Mouse (Mus musculus) hindbrain, embryonic 13.5 days (tissue): Measurements from ENCODE around the gene Lgals3. TPM values are rescaled to one million over a fixed set of nuclear protein-coding genes. Genes with fewer than 3 reads are reported as not detected.

ENCODE experiments used
- ATAC-seq: fragments of 200-750 bp; cut with Nextera tagmentation; 2 replicates; pipeline ENCODE4 v1.8.0; 2017; ENCODE audit warnings: moderate TSS enrichment; ENCODE audit not compliant: low FRiP score
- H3K27ac ChIP-seq: fragments of 300-500 bp; sonication (generic); 2 replicates; pipeline ENCODE4 v1.5.1; 2015; ENCODE audit warnings: inconsistent platforms, mild to moderate bottlenecking, moderate library complexity
- H3K27me3 ChIP-seq: fragments of 300-500 bp; sonication (generic); 2 replicates; pipeline ENCODE4 v1.6.1; 2015; ENCODE audit warnings: mild to moderate bottlenecking, inconsistent platforms
- H3K36me3 ChIP-seq: fragments of 300-500 bp; sonication (generic); 2 replicates; pipeline ENCODE4 v1.6.1; 2015; ENCODE audit warnings: mild to moderate bottlenecking, inconsistent platforms
- H3K4me1 ChIP-seq: fragments of 300-500 bp; sonication (generic); replicated peaks from 2 replicates; pipeline ENCODE4 v1.6.1; 2015; ENCODE audit warnings: inconsistent platforms
- H3K4me2 ChIP-seq: fragments of 300-500 bp; sonication (generic); 2 replicates; pipeline ENCODE4 v1.6.1; 2015; ENCODE audit warnings: inconsistent platforms, mild to moderate bottlenecking, moderate library complexity
- H3K4me3 ChIP-seq: fragments of 300-500 bp; sonication (generic); 2 replicates; pipeline ENCODE4 v1.5.1; 2015; ENCODE audit warnings: mild to moderate bottlenecking, inconsistent platforms
- H3K9ac ChIP-seq: fragments of 300-500 bp; sonication (generic); 2 replicates; pipeline ENCODE4 v1.6.1; 2015; ENCODE audit warnings: mild to moderate bottlenecking, inconsistent platforms
- H3K9me3 ChIP-seq: fragments of 300-500 bp; sonication (generic); 2 replicates; pipeline ENCODE4 v1.6.1; 2016; ENCODE audit warnings: inconsistent platforms
- WGBS: fragments of 180-500 bp; shearing (Covaris S2); methylation state at CpG from one replicate; pipeline ENCODE4 v1.1.7; 2015; 5-methylcytosine and 5-hydroxymethylcytosine counted together
- polyA plus RNA-seq: library from polyadenylated mRNA; unstranded; fragments of >200 nt; fragmentation: Nextera tagmentation; extraction: Ambion mirVana; gene quantifications from 2 replicates; pipeline ENCODE4 v1.2.1, GENCODE M21; 2015

The Lgals3 gene
- polyA plus RNA-seq, 1 experiment from 2014 or later = 1.9 TPM

DNA sequence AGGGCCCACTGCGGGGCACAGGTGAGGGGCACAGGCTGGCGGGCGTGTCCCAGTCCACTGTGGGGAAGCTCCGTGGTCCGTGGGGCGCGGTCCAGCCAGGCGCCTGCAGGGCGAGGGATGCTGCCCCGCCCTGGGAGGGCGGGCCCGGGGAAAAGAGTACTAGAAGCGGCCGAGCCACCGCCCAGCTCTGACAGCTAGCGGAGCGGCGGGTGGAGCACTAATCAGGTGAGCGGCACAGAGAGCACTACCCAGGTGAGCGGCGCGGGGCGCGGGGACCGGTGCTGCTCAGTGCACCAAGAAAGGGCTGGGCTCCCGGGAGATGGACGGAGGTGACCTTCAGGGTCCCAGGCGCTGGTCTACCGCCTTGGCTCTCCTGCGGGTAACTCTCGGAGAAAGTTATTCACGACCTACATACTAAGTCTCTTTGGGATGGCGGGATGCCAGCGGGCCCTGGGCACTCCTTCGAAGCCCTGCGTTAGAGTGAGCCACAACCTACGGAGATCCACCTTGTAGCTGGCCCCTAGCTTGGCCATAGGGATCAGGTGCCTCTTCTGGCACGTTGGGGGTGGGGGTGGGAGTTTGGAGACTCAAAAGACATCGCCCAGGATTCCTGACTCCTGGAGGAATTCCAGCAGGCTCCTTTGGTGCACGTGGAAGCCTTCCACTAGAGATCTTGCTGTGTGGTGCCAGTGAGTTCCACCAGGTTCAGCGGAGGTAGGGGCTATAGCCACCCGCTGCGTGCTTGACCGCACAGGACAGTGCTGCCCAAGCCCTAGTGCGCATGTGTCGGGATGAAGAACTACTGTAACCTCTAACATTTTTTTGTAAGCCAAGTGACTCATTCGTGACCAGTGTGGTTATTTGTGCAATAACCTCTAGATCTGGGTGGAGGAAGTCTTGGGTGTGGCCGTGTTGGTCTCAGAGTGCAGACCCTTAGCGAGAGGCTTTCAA is 6.5 kb downstream of the Lgals3 start:
- ATAC-seq = peak; percentile 61; the same call in 1 of the 2 replicates
- no peaks in the 10 kb centered on the region for H3K36me3 ChIP-seq
- 0 out of 2 replicates have a peak overlapping the region, but pooled peaks have one; percentile 19 for H3K9ac ChIP-seq
- peak overlapping the region; percentile 51 for H3K4me2 ChIP-seq
- WGBS = 15% methylated on average over 49 of the region's 49 CpGs
- H3K27ac ChIP-seq = no peak overlapping the region
- H3K9me3 ChIP-seq = no peaks in the 10 kb centered on the region
- peak overlapping the region; percentile 31 for H3K4me3 ChIP-seq
- peaks cover 44% of the 10 kb centered on the region for H3K27me3 ChIP-seq
- peaks cover 11% of the 10 kb centered on the region for H3K4me1 ChIP-seq

DNA sequence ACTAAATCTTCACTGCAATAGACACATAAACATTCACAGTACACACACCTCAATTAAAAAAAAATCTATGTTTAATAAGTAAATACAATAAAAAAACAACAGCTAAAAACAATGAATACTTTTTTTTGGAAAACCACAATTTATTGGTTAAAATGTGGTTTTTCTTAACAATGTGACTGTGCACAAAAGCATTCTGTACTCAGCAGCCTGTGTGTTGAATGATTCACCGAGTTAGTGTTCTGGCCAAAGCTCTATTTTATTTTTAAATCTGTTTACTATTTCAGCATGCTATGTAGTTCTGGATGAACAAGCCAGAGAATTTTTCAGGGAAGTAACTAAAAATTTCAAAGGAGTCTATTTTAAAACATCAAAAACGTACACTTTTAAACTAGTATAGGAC is 9.0 kb downstream of the Lgals3 start:
- ATAC-seq = no peak
- Histone ChIP-seq H3K4me2 (no peak overlapping the region), H3K27me3 (peaks cover 35% of the 10 kb centered on the region), H3K4me1 (peaks cover 11% of the 10 kb centered on the region), H3K36me3 (no peaks in the 10 kb centered on the region), H3K9me3 (no peaks in the 10 kb centered on the region), H3K4me3 (no peak overlapping the region), H3K9ac (no peak overlapping the region), H3K27ac (no peak overlapping the region)
- WGBS = 85% methylated on average over 2 of the region's 2 CpGs

DNA sequence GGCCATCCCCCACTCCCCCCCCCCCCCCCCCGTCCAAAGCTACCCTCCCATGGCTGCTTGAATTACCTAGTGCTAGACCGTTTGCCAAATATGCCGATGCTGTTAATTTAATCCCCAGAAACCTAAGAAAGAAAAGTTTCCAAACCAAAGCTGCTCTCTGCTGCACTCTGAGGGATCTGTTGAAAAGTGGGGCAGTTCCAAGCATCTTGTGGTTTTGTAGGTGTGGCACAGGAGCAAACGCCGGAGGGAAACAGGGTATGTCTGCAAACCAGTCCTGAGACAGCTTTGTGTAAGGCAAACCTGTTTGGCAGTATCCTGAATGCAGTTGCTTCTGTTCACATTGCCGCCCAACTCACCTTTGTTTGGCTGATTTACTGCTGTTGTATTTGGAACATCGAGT is 10.8 kb downstream of the Lgals3 start:
- Histone ChIP-seq H3K27me3 (peaks cover 20% of the 10 kb centered on the region), H3K9ac (no peak overlapping the region), H3K4me1 (peaks cover 11% of the 10 kb centered on the region), H3K4me2 (no peak overlapping the region), H3K9me3 (no peaks in the 10 kb centered on the region), H3K36me3 (no peaks in the 10 kb centered on the region), H3K4me3 (no peak overlapping the region), H3K27ac (no peak overlapping the region)
- no peak for ATAC-seq
- WGBS = 80% methylated on average over 7 of the region's 7 CpGs

DNA sequence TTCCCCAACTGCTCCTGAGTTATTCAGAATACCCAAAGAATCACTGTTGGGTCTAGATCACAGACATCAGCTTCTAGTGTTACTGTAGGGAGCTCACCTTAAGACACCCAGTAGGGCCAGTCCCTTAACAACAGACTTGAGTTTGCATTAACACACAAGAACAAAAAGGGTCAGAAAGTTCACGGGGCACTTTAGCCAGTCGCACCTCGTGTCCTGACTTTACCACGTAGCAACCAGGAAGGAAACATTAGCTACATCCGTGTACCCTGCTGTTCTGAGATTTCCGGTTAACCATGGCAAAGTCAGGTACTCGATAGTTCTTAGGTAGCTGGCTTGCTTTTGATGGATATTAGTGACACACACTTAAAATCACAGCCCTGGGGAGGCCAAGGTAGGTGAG is 16.4 kb downstream of the Lgals3 start:
- no peak overlapping the region for H3K9ac ChIP-seq
- no peak overlapping the region for H3K4me3 ChIP-seq
- H3K4me1 ChIP-seq = no peaks in the 10 kb centered on the region
- no peak overlapping the region for H3K27ac ChIP-seq
- no peak overlapping the region for H3K4me2 ChIP-seq
- no peak for ATAC-seq
- no peaks in the 10 kb centered on the region for H3K9me3 ChIP-seq
- no peaks in the 10 kb centered on the region; the same call in 1 of the 2 replicates for H3K36me3 ChIP-seq
- 83% methylated on average over 7 of the region's 7 CpGs for WGBS
- H3K27me3 ChIP-seq = no peaks in the 10 kb centered on the region

DNA sequence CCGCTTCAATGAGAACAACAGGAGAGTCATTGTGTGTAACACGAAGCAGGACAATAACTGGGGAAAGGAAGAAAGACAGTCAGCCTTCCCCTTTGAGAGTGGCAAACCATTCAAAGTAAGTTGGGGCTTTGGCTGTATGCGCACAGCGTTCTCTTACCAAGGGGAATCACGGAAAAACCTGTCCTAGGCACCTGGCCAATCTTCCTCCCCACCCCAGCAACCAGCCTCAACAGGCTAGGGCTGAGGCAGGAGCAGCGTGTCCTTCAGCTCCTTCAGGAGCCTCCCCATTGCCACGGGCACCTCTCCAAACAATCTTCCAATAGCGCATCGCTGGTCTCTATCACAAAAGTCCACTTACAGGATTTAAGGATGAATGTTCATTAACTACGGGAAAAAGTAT is 17.1 kb downstream of the Lgals3 start:
- 82% methylated on average over 10 of the region's 10 CpGs for WGBS
- ATAC-seq = no peak

DNA sequence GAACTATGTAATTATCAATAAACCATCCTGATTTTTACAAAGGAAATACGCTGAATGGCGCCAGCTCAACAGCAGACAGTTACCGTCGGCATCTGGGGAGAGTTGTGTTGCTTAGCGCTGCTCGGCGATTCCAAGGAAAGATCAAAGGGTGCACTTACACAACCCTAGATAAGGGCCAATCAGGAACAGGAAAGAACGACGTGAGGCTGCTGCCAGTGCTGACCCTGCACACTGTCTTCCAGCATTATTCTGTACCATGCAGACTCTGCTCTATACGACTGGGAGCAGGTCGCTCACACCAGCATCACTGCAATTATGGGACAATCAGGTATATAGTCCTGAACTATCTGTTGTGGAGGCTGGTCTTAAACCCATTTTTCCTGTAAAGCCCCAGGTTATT is 18.6 kb downstream of the Lgals3 start:
- WGBS = 86% methylated on average over 11 of the region's 11 CpGs
- Histone ChIP-seq H3K4me3 (no peak overlapping the region), H3K4me2 (no peak overlapping the region), H3K9ac (no peak overlapping the region), H3K4me1 (no peaks in the 10 kb centered on the region), H3K9me3 (no peaks in the 10 kb centered on the region), H3K27me3 (no peaks in the 10 kb centered on the region), H3K36me3 (no peaks in the 10 kb centered on the region; the same call in 1 of the 2 replicates), H3K27ac (no peak overlapping the region)
- ATAC-seq = no peak

More for the DNA sequence above, 17.1 kb downstream of the Lgals3 start:
- H3K4me1 ChIP-seq = no peaks in the 10 kb centered on the region
- no peaks in the 10 kb centered on the region for H3K27me3 ChIP-seq
- no peak overlapping the region for H3K4me3 ChIP-seq
- H3K36me3 ChIP-seq = no peaks in the 10 kb centered on the region; the same call in 1 of the 2 replicates
- H3K27ac ChIP-seq = no peak overlapping the region
- no peak overlapping the region for H3K9ac ChIP-seq
- no peak overlapping the region for H3K4me2 ChIP-seq
- H3K9me3 ChIP-seq = no peaks in the 10 kb centered on the region

DNA sequence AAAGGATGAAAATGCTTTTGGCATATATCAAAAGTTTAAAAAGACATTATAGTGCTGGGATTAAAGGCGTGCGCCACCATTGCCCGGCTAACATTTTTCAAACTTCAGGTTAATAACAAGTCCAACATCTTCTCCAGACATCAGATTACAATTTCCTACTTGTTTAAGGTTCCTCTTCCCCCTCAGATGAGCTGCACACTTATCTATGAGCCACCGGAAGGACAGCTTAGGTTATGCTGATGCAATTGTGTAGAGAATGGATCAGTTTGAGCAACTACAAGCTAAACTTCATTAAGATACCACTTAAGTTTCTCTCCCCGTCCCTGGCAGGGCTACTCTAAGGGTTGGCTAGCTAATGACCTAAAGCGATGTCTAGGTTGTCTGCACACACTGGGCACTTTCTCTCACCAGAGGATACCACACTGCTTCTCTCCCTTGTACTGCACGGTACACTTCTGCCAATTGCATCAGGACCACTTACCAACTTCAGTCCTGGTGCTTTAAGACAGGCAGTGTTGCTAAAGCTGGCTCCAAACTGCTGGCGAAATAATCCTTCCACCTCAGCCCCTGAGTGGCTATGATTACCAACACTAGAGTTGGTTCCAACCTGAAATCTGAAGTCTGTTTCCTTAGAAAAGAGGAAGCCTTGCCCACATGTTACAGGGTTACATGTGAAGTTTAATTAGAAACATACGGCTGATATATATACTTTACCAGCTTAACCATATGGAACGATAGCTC is 26.0 kb downstream of the Lgals3 start:
- Histone ChIP-seq H3K27ac (no peak overlapping the region), H3K27me3 (no peaks in the 10 kb centered on the region), H3K4me1 (no peaks in the 10 kb centered on the region), H3K9ac (no peak overlapping the region), H3K36me3 (peaks cover 15% of the 10 kb centered on the region), H3K9me3 (no peaks in the 10 kb centered on the region), H3K4me2 (no peak overlapping the region), H3K4me3 (no peak overlapping the region)
- no peak for ATAC-seq
- WGBS = 97% methylated on average over 10 of the region's 10 CpGs

DNA sequence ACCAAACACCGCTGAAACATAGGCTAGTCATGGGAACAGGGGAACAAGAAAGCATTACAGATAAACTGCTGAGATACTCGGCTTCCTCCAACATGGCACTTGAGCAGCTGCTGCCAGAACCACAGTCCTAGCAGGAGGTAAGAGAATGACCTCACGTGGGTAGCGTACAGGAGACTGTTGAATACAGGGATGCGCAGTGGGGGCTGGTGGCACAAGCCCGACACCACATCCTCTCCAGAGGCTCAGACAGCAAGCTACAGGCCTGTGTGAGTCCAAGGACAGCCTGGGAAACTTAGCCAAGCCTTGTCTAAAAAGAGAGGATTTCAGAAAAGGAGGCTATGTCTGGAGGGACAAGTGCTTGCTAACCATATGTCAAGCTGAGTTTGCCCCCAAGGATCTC is 27.5 kb downstream of the Lgals3 start:
- Histone ChIP-seq H3K4me1 (no peaks in the 10 kb centered on the region), H3K27ac (no peak overlapping the region), H3K9ac (no peak overlapping the region), H3K4me3 (no peak overlapping the region), H3K4me2 (no peak overlapping the region), H3K36me3 (peaks cover 23% of the 10 kb centered on the region), H3K27me3 (no peaks in the 10 kb centered on the region), H3K9me3 (no peaks in the 10 kb centered on the region)
- 88% methylated on average over 6 of the region's 6 CpGs for WGBS
- ATAC-seq = no peak

DNA sequence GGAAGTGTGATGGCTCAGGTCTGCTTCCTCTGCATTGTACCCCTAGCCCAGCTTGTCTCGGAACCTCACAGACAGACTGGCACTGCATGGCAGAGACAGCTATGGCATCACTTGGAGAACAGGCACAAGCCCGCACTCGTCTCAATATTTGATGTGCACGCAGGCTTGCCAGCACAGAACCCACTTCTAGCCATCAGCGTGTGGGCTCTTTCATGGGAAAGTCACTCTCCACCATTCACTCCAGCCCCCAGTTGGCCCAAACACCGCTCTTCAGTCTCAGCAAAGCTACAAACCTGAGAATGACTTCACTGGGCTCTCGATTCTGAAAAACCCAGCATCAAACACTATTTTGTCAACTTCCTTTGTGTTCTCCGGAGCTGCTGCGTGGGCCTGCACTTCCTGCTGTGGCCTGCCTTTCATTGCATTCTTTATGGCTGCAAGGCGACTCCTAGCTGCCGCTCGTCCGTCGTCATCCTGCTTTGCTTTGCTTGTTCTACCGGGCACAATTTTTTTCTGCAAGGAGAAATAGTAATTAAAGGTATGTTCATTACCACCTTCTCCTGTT is 28.0 kb downstream of the Lgals3 start:
- Histone ChIP-seq H3K27ac (no peak overlapping the region), H3K27me3 (no peaks in the 10 kb centered on the region), H3K9ac (no peak overlapping the region), H3K36me3 (peaks cover 23% of the 10 kb centered on the region), H3K4me1 (no peaks in the 10 kb centered on the region), H3K4me2 (no peak overlapping the region), H3K4me3 (no peak overlapping the region), H3K9me3 (no peaks in the 10 kb centered on the region)
- 57% methylated on average over 15 of the region's 15 CpGs for WGBS
- ATAC-seq = 0 out of 2 replicates have a peak, but pooled peaks have one; percentile 13

DNA sequence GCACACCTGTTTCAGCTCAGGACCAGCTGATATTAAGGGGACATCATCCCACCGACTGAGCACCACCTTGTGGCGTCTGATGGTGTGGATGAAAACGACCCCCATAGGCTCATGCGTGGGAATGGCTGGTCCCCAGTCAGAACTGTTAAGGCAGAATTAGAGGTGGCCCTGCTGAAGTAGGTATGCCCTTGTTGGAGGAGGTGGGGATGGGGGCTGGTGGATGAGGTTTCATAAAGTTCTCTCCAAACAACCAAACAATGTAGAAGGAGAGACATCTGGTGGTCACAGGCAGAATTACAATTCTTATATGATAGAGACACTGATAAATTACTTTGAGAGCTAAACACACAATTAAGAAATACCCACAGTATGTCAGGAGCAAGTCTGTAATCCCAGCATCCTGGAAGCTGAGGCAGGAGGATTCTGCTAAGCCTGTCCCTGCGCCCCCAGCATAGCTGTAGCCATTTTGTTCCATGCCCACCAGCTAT is 28.7 kb downstream of the Lgals3 start:
- Histone ChIP-seq H3K4me1 (no peaks in the 10 kb centered on the region), H3K27me3 (no peaks in the 10 kb centered on the region), H3K4me2 (no peak overlapping the region), H3K9ac (no peak overlapping the region), H3K9me3 (no peaks in the 10 kb centered on the region), H3K4me3 (no peak overlapping the region), H3K27ac (no peak overlapping the region), H3K36me3 (peaks cover 24% of the 10 kb centered on the region)
- 68% methylated on average over 5 of the region's 5 CpGs for WGBS
- ATAC-seq = peak; percentile 83

DNA sequence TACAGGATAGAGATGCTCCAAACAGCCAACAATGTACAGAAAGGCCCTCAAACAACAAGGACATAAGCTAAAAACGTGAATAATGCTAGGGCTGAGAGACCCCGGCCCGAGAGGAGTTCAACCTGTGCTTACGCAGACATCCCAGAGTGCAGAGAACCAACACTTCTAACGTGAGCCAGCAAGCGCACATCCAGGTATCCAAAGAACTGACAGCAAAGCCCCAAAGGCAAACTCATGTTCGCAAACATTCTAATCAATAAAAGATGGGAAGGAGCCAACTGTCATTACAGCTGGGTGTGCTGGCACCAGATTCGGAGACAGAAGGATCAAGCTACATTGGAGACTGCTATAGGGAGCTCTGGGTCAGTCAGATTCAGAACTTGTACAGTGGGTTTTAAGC is 35.2 kb downstream of the Lgals3 start:
- Histone ChIP-seq H3K4me3 (no peak overlapping the region), H3K27me3 (no peaks in the 10 kb centered on the region), H3K27ac (no peak overlapping the region), H3K9me3 (no peaks in the 10 kb centered on the region), H3K36me3 (peaks cover 32% of the 10 kb centered on the region), H3K4me2 (no peak overlapping the region), H3K9ac (no peak overlapping the region), H3K4me1 (no peaks in the 10 kb centered on the region)
- ATAC-seq = no peak
- WGBS = 94% methylated on average over 8 of the region's 8 CpGs

DNA sequence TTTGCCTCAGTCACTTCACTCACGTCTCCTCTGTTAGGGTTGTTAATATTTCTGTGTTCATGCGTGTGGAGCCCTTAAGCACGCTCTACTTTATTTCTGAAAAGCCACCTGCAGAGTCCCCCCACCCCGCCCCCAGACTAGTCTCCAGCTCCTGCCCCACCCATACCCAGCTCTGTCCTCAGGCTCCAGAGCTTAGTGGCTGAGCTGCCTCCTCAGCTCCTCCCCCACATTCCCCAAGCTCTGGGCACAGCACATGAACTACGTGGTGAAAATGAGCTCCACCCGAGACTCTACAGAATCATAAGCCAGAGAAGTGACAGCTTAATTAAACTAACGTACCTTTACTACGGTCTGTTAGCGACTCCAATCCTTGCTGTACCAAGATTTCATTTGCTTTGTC is 38.4 kb downstream of the Lgals3 start:
- WGBS = 90% methylated on average over 9 of the region's 9 CpGs
- ATAC-seq = no peak
- Histone ChIP-seq H3K27ac (no peak overlapping the region), H3K4me3 (no peak overlapping the region), H3K36me3 (peaks cover 33% of the 10 kb centered on the region), H3K4me1 (no peaks in the 10 kb centered on the region), H3K27me3 (no peaks in the 10 kb centered on the region), H3K4me2 (no peak overlapping the region), H3K9me3 (no peaks in the 10 kb centered on the region), H3K9ac (no peak overlapping the region)
